Mouse (Mus musculus) intestine, embryonic 15.5 days (tissue): ENCODE measurements around the gene Gtf2f1. TPM values are rescaled to one million over a fixed set of nuclear protein-coding genes. Genes with fewer than 3 reads are reported as not detected.
A peak's percentile ranks its signal among the peaks of the same experiment; 100 is the strongest.
"Not testable (repeated sequence)": the region's sequence is repeated elsewhere in the genome, so short reads cannot be mapped to it uniquely, and the experiment has no call there.

Experiments
- ATAC-seq: fragments of 200-750 bp; cut with Nextera tagmentation; 2 replicates; pipeline ENCODE4 v1.8.0; 2017; ENCODE audit warnings: moderate TSS enrichment, moderate library complexity
- H3K27ac ChIP-seq: fragments of 300-500 bp; sonication (generic); 2 replicates; pipeline ENCODE4 v1.5.1; 2015; ENCODE audit warnings: mild to moderate bottlenecking, inconsistent platforms
- H3K27me3 ChIP-seq: fragments of 300-500 bp; sonication (generic); replicated peaks from 2 replicates; pipeline ENCODE4 v1.6.1; 2015; ENCODE audit warnings: inconsistent platforms
- H3K36me3 ChIP-seq: fragments of 300-500 bp; sonication (generic); 2 replicates; pipeline ENCODE4 v1.6.1; 2015; ENCODE audit warnings: inconsistent platforms
- H3K4me1 ChIP-seq: fragments of 300-500 bp; sonication (generic); replicated peaks from 2 replicates; pipeline ENCODE4 v1.6.1; 2015; ENCODE audit warnings: inconsistent platforms
- H3K4me2 ChIP-seq: fragments of 300-500 bp; sonication (generic); replicated peaks from 2 replicates; pipeline ENCODE4 v1.6.1; 2015; ENCODE audit warnings: mild to moderate bottlenecking, inconsistent platforms
- H3K4me3 ChIP-seq: fragments of 300-500 bp; sonication (generic); replicated peaks from 2 replicates; pipeline ENCODE4 v1.5.1; 2015; ENCODE audit warnings: inconsistent platforms
- H3K9ac ChIP-seq: fragments of 300-500 bp; sonication (generic); 2 replicates; pipeline ENCODE4 v1.6.1; 2015; ENCODE audit warnings: inconsistent platforms
- H3K9me3 ChIP-seq: fragments of 300-500 bp; sonication (generic); 2 replicates; pipeline ENCODE4 v1.6.1; 2016; ENCODE audit warnings: inconsistent platforms
- WGBS: fragments of 180-500 bp; shearing (Covaris S2); methylation state at CpG from one replicate; pipeline ENCODE4 v1.1.7; 2015; 5-methylcytosine and 5-hydroxymethylcytosine counted together
- polyA plus RNA-seq: library from polyadenylated mRNA; unstranded; fragments of >200 nt; fragmentation: Nextera tagmentation; extraction: Ambion mirVana; gene quantifications from 2 replicates; pipeline ENCODE4 v1.2.1, GENCODE M21; 2015

Gene Gtf2f1
- polyA plus RNA-seq, result 60.0 and 61.8 TPM in 2 replicates

DNA sequence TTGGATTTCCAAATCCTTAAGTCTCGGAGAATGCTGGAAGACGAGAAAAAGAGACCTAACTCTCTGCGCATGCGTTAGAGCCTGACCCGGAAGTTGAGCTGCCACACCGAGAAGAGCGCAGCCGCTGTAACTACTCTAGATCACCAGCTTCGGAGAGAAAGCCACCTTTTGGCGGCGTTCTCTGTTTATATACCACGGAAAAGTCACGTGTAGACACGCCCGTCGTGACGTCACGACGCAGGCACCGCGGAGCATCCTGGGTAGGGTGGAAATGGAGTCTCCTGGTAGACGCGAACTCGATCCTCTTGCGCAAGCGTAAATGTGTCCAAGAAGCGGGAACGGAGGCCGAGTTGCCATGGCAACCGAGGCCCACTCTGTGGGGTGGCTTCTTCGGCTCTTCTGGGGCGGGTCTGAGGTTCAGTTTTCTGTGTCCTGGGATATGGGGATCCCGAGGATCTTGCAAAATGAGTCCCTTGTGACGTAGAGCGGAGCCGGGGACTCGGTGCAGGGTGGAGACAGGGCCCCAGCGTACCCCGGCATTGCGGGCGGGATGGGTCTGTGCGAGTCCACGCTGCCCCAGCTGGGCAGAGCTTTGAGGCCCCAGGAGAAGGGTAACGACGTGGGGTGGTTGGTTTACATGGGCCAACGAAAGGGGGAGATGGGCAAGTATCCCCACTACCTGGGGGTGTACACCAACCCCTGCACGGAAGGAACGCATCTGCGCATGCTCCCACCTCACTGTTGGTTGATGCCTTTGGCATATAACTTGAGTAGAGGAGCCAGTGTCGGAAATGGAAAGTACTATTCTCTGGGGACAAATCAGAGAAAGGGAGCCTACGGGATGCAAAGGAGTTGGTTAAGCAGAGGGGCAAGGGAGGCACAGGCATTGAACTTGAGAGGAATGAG is at the start of gene Gtf2f1, which contains the start of gene Gm17949:
Gtf2f1 (minus strand) TSS at position 53 of the 906 bp plus-strand sequence.
Gm17949 (plus strand) TSS at position 234 of the 906 bp plus-strand sequence.
- Histone ChIP-seq H3K4me2 (peak within 1 kb of the TSS; percentile 83), H3K27me3 (no peaks in the 10 kb centered on the region), H3K9me3 (no peaks in the 10 kb centered on the region), H3K27ac (peak within 1 kb of the TSS; percentile 85), H3K9ac (peak within 1 kb of the TSS; percentile 73), H3K4me1 (0 out of 2 replicates have a peak, but pooled peaks cover 11% of the 10 kb centered on the region), H3K36me3 (peaks cover 16% of the 10 kb centered on the region), H3K4me3 (peak within 1 kb of the TSS; percentile 65)
- under 1% methylated on average over 51 of the region's 51 CpGs for WGBS
- peak; percentile 96 for ATAC-seq

- WGBS, result under 1% methylated on average over 44 of the region's 44 CpGs
- Histone ChIP-seq H3K27me3 (peaks cover 22% of the 10 kb centered on the region), H3K4me2 (peak overlapping the region; percentile 94), H3K4me3 (peak overlapping the region; percentile 86), H3K36me3 (no peaks in the 10 kb centered on the region), H3K9ac (no peak overlapping the region), H3K27ac (peak overlapping the region; percentile 86), H3K9me3 (no peaks in the 10 kb centered on the region), H3K4me1 (peaks cover 18% of the 10 kb centered on the region; the same call in 1 of the 2 replicates)
- peak; percentile 85 for ATAC-seq
Observed at GRCm38 (mm10) chr17:57060231-57060801, 49.2 kb upstream of the Gtf2f1 start.

- under 1% methylated on average over 40 of the region's 45 CpGs for WGBS
- Histone ChIP-seq H3K9ac (peak within 1 kb of the TSS; percentile 73), H3K9me3 (no peaks in the 10 kb centered on the region), H3K27me3 (peaks cover 22% of the 10 kb centered on the region), H3K27ac (peak within 1 kb of the TSS; percentile 86), H3K4me2 (peak within 1 kb of the TSS; percentile 94), H3K4me1 (peaks cover 17% of the 10 kb centered on the region; the same call in 1 of the 2 replicates), H3K36me3 (peaks cover 3% of the 10 kb centered on the region; the same call in 1 of the 2 replicates), H3K4me3 (peak within 1 kb of the TSS; percentile 86)
- peak; percentile 50 for ATAC-seq
Observed at GRCm38 (mm10) chr17:57059486-57059977, 48.4 kb upstream of the Gtf2f1 start, which contains the start of gene Slc25a23. Gene Slc25a23 (minus strand): TSS chr17:57059863.

GRCm38 (mm10) chr17:57058891-57059485 is 47.9 kb upstream of the Gtf2f1 start, which contains the start of gene Crb3:
Gene Crb3 (plus strand): TSS chr17:57059105.
- Histone ChIP-seq H3K9me3 (no peaks in the 10 kb centered on the region), H3K9ac (peak within 1 kb of the TSS; percentile 73), H3K4me1 (peaks cover 17% of the 10 kb centered on the region; the same call in 1 of the 2 replicates), H3K36me3 (peaks cover 3% of the 10 kb centered on the region; the same call in 1 of the 2 replicates), H3K27ac (peak within 1 kb of the TSS; percentile 86), H3K4me2 (peak within 1 kb of the TSS; percentile 94), H3K4me3 (peak within 1 kb of the TSS; percentile 86), H3K27me3 (peaks cover 22% of the 10 kb centered on the region)
- 1% methylated on average over 20 of the region's 22 CpGs for WGBS
- ATAC-seq, result no peak

- no peak overlapping the region for H3K4me3 ChIP-seq
- no peak overlapping the region for H3K9ac ChIP-seq
- H3K4me1 ChIP-seq, result peaks cover 15% of the 10 kb centered on the region; the same call in 1 of the 2 replicates
- peaks cover 3% of the 10 kb centered on the region; the same call in 1 of the 2 replicates for H3K36me3 ChIP-seq
- ATAC-seq, result no peak
- no peak overlapping the region for H3K27ac ChIP-seq
- H3K9me3 ChIP-seq, result no peaks in the 10 kb centered on the region
- H3K4me2 ChIP-seq, result no peak overlapping the region
- WGBS, result 74% methylated on average over 3 of the region's 3 CpGs
- H3K27me3 ChIP-seq, result 0 out of 2 replicates have a peak, but pooled peaks cover 4% of the 10 kb centered on the region
Observed at GRCm38 (mm10) chr17:57056246-57056645, 45.2 kb upstream of the Gtf2f1 start.

GRCm38 (mm10) chr17:57051679-57052078 is 40.6 kb upstream of the Gtf2f1 start:
- not testable (repeated sequence) for H3K4me1 ChIP-seq, H3K4me2 ChIP-seq, H3K27ac ChIP-seq, H3K4me3 ChIP-seq, ATAC-seq, H3K36me3 ChIP-seq, H3K9me3 ChIP-seq, H3K27me3 ChIP-seq, H3K9ac ChIP-seq
- 85% methylated on average over 4 of the region's 4 CpGs for WGBS

DNA sequence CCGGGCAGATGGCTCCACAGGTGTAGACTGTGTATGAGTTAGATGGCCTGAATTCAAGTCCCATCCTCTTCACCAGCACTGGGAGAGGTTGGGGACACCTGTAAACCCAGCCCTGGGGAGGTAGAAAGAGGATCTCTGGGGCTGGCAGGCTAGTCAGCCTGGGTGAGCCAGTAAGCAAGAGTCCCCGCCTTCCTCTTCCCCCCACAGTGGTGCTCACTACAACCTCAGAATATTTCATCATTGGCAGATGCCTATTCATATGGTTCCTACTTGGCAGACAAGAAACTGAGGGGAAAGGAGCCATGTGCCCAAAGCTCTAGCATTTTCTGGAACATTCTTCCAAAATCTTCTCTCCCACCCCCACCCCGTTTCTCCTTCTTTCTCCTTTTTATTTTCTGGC is 37.7 kb upstream of the Gtf2f1 start:
- ATAC-seq, result no peak

DNA sequence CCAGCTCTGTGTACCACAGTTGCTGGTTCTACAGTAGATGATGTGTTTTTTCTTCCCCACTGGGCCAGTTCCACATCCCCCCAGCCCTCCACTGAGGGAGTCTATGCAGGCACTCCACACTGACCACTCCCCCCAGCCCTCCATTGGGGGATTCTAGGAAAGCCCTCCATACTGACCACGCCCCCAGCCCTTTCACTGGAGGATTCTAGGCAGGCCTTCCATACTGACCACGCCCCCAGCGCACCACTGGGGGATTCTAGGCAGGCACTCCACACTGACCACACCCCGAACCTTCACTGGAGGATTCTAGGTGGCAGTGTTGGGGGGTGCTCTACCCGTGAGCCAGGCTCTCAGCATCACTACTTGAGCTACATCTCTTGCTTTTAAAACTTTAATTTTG is 36.3 kb upstream of the Gtf2f1 start:
- H3K36me3 ChIP-seq, result no peaks in the 10 kb centered on the region
- ATAC-seq, result peak; percentile 55; the same call in 1 of the 2 replicates
- no peak overlapping the region for H3K4me2 ChIP-seq
- H3K27me3 ChIP-seq, result no peaks in the 10 kb centered on the region
- H3K9ac ChIP-seq, result no peak overlapping the region
- H3K4me3 ChIP-seq, result no peak overlapping the region
- no peaks in the 10 kb centered on the region for H3K4me1 ChIP-seq
- no peaks in the 10 kb centered on the region for H3K9me3 ChIP-seq
- WGBS, result 43% methylated on average over 5 of the region's 5 CpGs
- no peak overlapping the region for H3K27ac ChIP-seq

More for the DNA sequence above, 37.7 kb upstream of the Gtf2f1 start:
- WGBS, result 85% methylated on average over 3 of the region's 3 CpGs
- H3K9me3 ChIP-seq, result no peaks in the 10 kb centered on the region
- no peaks in the 10 kb centered on the region for H3K4me1 ChIP-seq
- no peak overlapping the region for H3K4me2 ChIP-seq
- no peak overlapping the region for H3K27ac ChIP-seq
- no peaks in the 10 kb centered on the region for H3K27me3 ChIP-seq
- no peak overlapping the region for H3K9ac ChIP-seq
- H3K4me3 ChIP-seq, result no peak overlapping the region
- H3K36me3 ChIP-seq, result no peaks in the 10 kb centered on the region

GRCm38 (mm10) chr17:57041554-57041953 is 30.5 kb upstream of the Gtf2f1 start, which contains the start of gene Slc25a41:
Gene Slc25a41 (minus strand): TSS chr17:57041654.
- no peaks in the 10 kb centered on the region for H3K36me3 ChIP-seq
- peaks cover 4% of the 10 kb centered on the region; the same call in 1 of the 2 replicates for H3K27me3 ChIP-seq
- 71% methylated on average over 8 of the region's 8 CpGs for WGBS
- no peaks in the 10 kb centered on the region for H3K9me3 ChIP-seq
- no peak within 1 kb of the TSS for H3K4me2 ChIP-seq
- no peak within 1 kb of the TSS for H3K27ac ChIP-seq
- H3K4me3 ChIP-seq, result no peak within 1 kb of the TSS
- 0 out of 2 replicates have a peak, but pooled peaks cover 3% of the 10 kb centered on the region for H3K4me1 ChIP-seq
- no peak within 1 kb of the TSS for H3K9ac ChIP-seq
- no peak for ATAC-seq

GRCm38 (mm10) chr17:57038978-57039377 is 27.9 kb upstream of the Gtf2f1 start:
- H3K4me3 ChIP-seq, result no peak overlapping the region
- 38% methylated on average over 8 of the region's 8 CpGs for WGBS
- no peaks in the 10 kb centered on the region for H3K36me3 ChIP-seq
- no peak overlapping the region for H3K27ac ChIP-seq
- no peaks in the 10 kb centered on the region for H3K9me3 ChIP-seq
- ATAC-seq, result no peak
- 0 out of 2 replicates have a peak overlapping the region, but pooled peaks have one; percentile 40 for H3K4me2 ChIP-seq
- H3K4me1 ChIP-seq, result 0 out of 2 replicates have a peak, but pooled peaks cover 3% of the 10 kb centered on the region
- peaks cover 4% of the 10 kb centered on the region; the same call in 1 of the 2 replicates for H3K27me3 ChIP-seq
- H3K9ac ChIP-seq, result no peak overlapping the region

DNA sequence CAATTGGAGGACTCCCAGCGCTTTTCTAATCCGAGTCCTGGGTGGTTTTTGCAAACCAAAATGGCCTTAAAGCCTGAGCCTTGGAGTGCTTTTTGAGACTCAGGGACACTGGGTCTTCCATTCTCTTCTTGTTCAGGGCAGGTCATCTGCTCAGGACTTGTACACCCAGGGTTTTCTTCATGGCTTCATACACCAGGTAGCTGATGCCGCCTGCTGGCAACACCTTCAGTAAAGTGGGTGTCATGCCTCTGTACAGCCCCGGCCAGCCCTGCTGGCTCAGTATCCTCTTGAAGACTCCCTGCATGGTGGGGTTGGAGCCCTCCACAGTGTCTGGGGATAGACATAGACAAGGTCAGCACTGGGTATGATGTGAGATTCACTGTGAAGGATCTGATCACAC is 21.8 kb upstream of the Gtf2f1 start:
- H3K4me3 ChIP-seq, result no peak overlapping the region

More for the DNA sequence above, 21.8 kb upstream of the Gtf2f1 start:
- Histone ChIP-seq H3K27ac (no peak overlapping the region), H3K4me1 (peaks cover 8% of the 10 kb centered on the region; the same call in 1 of the 2 replicates), H3K4me2 (peak overlapping the region; percentile 69), H3K9ac (no peak overlapping the region), H3K36me3 (peaks cover 7% of the 10 kb centered on the region; the same call in 1 of the 2 replicates), H3K9me3 (no peaks in the 10 kb centered on the region), H3K27me3 (no peaks in the 10 kb centered on the region)
- WGBS, result 90% methylated on average over 4 of the region's 4 CpGs
- no peak for ATAC-seq
